Mouse (Mus musculus) left cerebral cortex, postnatal 25 days (tissue): ENCODE results near the gene C1qtnf7. TPM values are rescaled to one million over a fixed set of nuclear protein-coding genes. Genes with fewer than 3 reads are reported as not detected.
A peak's percentile ranks its signal among the peaks of the same experiment; 100 is the strongest.

ENCODE experiments used
- DNase-seq, 2 experiments: peaks; one replicate each; pipeline ENCODE4 v3.0.0; 2022; ENCODE audit warnings: low spot score in 2 of 2, mixed read lengths in 1 of 2
- intact Hi-C: fragments of 180-260 bp; cut with DNase I; formaldehyde crosslinking; loops from one replicate; pipeline ENCODE4 v1.15.1; 2025
- total RNA-seq, 2 experiments: library from RNA; stranded (reverse); gene quantifications; 2 replicates each; pipeline ENCODE4 v1.2.3; 2021

Gene C1qtnf7
- 1 to 10 TPM; 1.3 to 1.5 TPM for total RNA-seq

GRCm38 (mm10) chr5:43515401-43515976 is at the start of gene C1qtnf7:
C1qtnf7 (plus strand) TSS chr5:43515538.
- DNase-seq = peak; percentile 17 to 68
- intact Hi-C loops = no loop called here

- DNase-seq = no peak
- intact Hi-C loops = no loop called here
Observed at GRCm38 (mm10) chr5:43466762-43467161, 48.6 kb upstream of the C1qtnf7 start.

- intact Hi-C loops = no loop called here
- no peak for DNase-seq
Observed at GRCm38 (mm10) chr5:43467214-43467613, 48.1 kb upstream of the C1qtnf7 start.

DNA sequence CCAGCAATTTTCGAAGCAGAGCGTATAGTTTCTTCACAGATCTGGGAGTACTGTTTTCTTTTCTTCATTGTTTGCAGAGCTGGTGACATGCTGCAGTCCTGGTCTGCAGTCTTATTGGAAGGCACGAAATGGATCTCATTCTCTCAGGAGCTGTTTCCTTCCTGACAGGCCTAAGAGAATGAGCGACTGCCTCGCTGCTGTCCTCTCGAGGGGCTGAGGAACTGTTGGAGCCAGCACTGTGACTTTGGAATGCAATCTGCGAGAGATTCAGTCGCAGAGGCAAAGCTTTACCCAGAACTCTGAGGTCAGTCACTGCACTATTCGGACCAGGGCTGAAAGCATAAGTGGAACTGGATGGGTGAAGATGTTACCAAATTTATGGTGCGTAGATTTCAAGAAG is 46.4 kb upstream of the C1qtnf7 start:
- intact Hi-C loops = no loop called here
- no peak for DNase-seq

GRCm38 (mm10) chr5:43477953-43478352 is 37.4 kb upstream of the C1qtnf7 start:
- intact Hi-C loops = no loop called here
- no peak for DNase-seq

GRCm38 (mm10) chr5:43480046-43480445 is 35.3 kb upstream of the C1qtnf7 start:
- intact Hi-C loops = no loop called here
- DNase-seq = no peak

- no peak for DNase-seq
- intact Hi-C loops = no loop called here
Observed at GRCm38 (mm10) chr5:43480786-43481185, 34.6 kb upstream of the C1qtnf7 start.

DNA sequence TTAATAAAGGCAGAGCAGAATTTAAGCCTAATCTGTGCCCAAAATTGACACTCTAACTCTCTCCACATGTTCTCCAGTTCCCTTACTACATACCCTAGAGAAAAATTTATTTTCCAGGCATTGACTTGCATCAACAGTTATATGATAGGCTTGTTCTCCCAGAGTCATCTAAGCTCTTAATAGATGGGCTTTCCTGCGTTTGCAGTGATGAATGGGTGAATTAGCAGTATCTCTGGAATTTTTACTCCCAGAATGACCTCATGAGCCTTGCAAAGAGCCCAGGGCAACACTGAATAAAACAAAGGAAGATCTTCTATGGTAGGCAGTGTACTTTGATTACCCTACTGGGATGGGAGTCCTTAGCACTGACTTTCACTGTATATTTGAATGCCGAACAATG is 33.5 kb upstream of the C1qtnf7 start:
- DNase-seq = no peak
- intact Hi-C loops = no loop called here

- intact Hi-C loops = no loop called here
- no peak for DNase-seq
Observed at GRCm38 (mm10) chr5:43501887-43502286, 13.5 kb upstream of the C1qtnf7 start.

DNA sequence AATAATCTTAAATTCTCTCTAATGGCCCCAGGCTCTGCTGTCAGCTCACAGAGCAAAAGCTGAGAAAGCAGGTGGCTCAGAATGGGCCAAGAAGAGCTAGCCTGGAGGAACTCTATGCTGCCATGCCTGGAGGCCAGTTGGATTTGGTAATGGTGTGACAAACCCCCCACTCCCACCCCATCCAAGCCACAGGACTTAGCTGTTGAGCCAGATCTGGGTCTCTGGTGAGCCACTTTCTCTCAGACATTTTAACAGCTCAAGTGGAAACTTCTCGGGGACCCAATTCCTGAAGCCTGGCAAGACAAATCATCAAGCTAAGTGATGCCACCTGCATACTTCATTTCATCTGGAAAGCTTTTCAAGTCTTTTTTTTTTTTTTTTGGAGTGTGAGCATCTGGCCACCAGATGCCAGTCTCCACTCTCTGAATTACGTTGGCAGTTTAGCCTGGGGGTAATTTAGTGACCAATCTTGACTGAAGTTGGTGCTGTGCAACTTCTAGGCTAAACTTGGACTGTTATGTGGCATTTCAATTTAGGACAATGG is 11.0 kb upstream of the C1qtnf7 start:
- intact Hi-C loops = no loop called here
- no peak for DNase-seq

GRCm38 (mm10) chr5:43508470-43508869 is 6.9 kb upstream of the C1qtnf7 start:
- intact Hi-C loops = no loop called here
- DNase-seq = no peak

GRCm38 (mm10) chr5:43508892-43509291 is 6.4 kb upstream of the C1qtnf7 start:
- DNase-seq = no peak
- intact Hi-C loops = no loop called here

- intact Hi-C loops = no loop called here
- no peak for DNase-seq
Observed at GRCm38 (mm10) chr5:43511126-43511525, 4.2 kb upstream of the C1qtnf7 start.

GRCm38 (mm10) chr5:43516491-43516890 is 1.2 kb downstream of the C1qtnf7 start:
- intact Hi-C loops = no loop called here
- DNase-seq = no peak

GRCm38 (mm10) chr5:43517313-43517712 is 2.0 kb downstream of the C1qtnf7 start:
- no peak for DNase-seq
- intact Hi-C loops = no loop called here

- no peak for DNase-seq
- intact Hi-C loops = no loop called here
Observed at GRCm38 (mm10) chr5:43519905-43520304, 4.6 kb downstream of the C1qtnf7 start.

- no peak for DNase-seq
- intact Hi-C loops = no loop called here
Observed at GRCm38 (mm10) chr5:43521369-43521768, 6.0 kb downstream of the C1qtnf7 start.

GRCm38 (mm10) chr5:43522866-43523265 is 7.5 kb downstream of the C1qtnf7 start:
- intact Hi-C loops = no loop called here
- no peak for DNase-seq

DNA sequence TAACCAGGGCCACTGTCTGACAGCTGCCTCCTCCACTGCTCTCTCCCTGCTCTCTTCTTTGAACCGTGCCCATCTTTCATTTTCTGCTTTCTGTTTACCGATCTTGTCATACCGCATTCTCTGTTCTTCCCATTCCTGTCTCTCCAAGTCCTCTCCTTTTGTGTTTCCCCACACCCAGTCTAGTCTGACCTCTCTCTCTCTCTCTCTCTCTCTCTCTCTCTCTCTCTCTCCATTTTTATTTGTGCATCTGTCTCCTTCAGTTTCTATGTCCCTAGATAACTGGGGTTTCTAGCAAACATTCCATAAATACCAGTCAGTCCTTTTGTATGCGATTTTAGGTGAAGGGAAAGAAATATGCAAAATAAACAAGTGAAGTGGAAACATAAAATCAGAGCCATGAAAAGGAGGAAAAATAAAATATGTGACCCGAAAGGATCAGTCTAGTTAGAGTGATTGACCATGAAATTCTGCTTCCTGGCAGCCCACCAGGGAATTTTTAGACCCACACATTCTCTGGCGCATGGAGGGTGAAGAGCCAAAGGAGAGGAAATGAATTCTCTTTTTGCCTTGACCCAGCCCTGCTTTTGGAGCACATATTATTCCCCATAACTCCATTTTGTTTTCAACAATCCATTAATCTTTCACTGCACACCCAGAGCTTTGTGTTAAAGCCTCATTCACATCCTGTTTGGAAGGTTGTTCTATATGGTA is 11.7 kb downstream of the C1qtnf7 start:
- DNase-seq = no peak
- intact Hi-C loops = no loop called here

DNA sequence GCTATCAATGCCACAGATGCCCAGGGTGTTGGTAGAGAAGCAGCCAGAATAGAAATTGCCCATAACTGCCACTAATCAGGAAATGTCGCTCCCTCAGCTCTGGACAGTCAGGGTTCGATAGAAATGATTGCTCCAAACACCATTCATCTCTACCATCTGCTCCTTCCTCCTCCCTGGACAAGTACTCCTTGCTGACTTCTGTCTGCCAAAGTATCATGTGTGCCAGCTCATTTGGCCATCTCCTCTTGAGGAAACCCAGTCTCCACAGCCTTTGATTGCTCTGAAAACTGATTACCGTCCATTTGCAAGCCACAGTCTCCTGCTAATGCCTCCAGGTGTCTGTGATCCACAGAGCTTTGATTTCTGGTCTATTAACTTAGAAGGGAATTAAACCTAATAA is 14.8 kb downstream of the C1qtnf7 start:
- no peak for DNase-seq
- intact Hi-C loops = no loop called here

DNA sequence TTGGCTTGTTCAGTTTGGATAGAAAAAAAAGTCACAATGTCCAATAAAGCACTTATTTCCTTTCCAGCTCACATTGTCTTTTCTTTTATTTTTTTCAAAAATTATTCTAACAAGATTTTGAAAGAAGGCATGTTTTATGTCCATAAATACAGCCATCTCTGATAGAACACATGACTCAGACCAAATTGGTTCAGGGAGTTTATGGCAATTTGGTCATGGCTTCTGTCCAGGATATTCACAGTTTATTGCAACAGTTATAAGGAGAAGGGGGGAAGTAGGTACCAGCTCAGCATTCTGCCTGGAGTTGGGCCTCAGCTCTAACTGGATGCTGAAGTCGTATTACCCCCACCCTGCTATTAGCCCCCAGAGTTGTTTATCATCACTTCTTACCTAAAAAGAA is 15.5 kb downstream of the C1qtnf7 start:
- no peak for DNase-seq
- intact Hi-C loops = no loop called here
